Mouse (Mus musculus) intestine, embryonic 15.5 days (tissue): ENCODE data around the gene Zfp981. TPM values are rescaled to one million over a fixed set of nuclear protein-coding genes. Genes with fewer than 3 reads are reported as not detected.
A peak's percentile ranks its signal among the peaks of the same experiment; 100 is the strongest.
"Not testable (repeated sequence)": the region's sequence is repeated elsewhere in the genome, so short reads cannot be mapped to it uniquely, and the experiment has no call there.

Experiments
- ATAC-seq: fragments of 200-750 bp; cut with Nextera tagmentation; 2 replicates; pipeline ENCODE4 v1.8.0; 2017; ENCODE audit warnings: moderate TSS enrichment, moderate library complexity
- H3K27ac ChIP-seq: fragments of 300-500 bp; sonication (generic); 2 replicates; pipeline ENCODE4 v1.5.1; 2015; ENCODE audit warnings: mild to moderate bottlenecking, inconsistent platforms
- H3K27me3 ChIP-seq: fragments of 300-500 bp; sonication (generic); replicated peaks from 2 replicates; pipeline ENCODE4 v1.6.1; 2015; ENCODE audit warnings: inconsistent platforms
- H3K36me3 ChIP-seq: fragments of 300-500 bp; sonication (generic); 2 replicates; pipeline ENCODE4 v1.6.1; 2015; ENCODE audit warnings: inconsistent platforms
- H3K4me1 ChIP-seq: fragments of 300-500 bp; sonication (generic); replicated peaks from 2 replicates; pipeline ENCODE4 v1.6.1; 2015; ENCODE audit warnings: inconsistent platforms
- H3K4me2 ChIP-seq: fragments of 300-500 bp; sonication (generic); replicated peaks from 2 replicates; pipeline ENCODE4 v1.6.1; 2015; ENCODE audit warnings: mild to moderate bottlenecking, inconsistent platforms
- H3K4me3 ChIP-seq: fragments of 300-500 bp; sonication (generic); replicated peaks from 2 replicates; pipeline ENCODE4 v1.5.1; 2015; ENCODE audit warnings: inconsistent platforms
- H3K9ac ChIP-seq: fragments of 300-500 bp; sonication (generic); 2 replicates; pipeline ENCODE4 v1.6.1; 2015; ENCODE audit warnings: inconsistent platforms
- H3K9me3 ChIP-seq: fragments of 300-500 bp; sonication (generic); 2 replicates; pipeline ENCODE4 v1.6.1; 2016; ENCODE audit warnings: inconsistent platforms
- WGBS: fragments of 180-500 bp; shearing (Covaris S2); methylation state at CpG from one replicate; pipeline ENCODE4 v1.1.7; 2015; 5-methylcytosine and 5-hydroxymethylcytosine counted together
- polyA plus RNA-seq: library from polyadenylated mRNA; unstranded; fragments of >200 nt; fragmentation: Nextera tagmentation; extraction: Ambion mirVana; gene quantifications from 2 replicates; pipeline ENCODE4 v1.2.1, GENCODE M21; 2015

Zfp981 gene
- polyA plus RNA-seq, 1 experiment from 2014 or later: not detected

DNA sequence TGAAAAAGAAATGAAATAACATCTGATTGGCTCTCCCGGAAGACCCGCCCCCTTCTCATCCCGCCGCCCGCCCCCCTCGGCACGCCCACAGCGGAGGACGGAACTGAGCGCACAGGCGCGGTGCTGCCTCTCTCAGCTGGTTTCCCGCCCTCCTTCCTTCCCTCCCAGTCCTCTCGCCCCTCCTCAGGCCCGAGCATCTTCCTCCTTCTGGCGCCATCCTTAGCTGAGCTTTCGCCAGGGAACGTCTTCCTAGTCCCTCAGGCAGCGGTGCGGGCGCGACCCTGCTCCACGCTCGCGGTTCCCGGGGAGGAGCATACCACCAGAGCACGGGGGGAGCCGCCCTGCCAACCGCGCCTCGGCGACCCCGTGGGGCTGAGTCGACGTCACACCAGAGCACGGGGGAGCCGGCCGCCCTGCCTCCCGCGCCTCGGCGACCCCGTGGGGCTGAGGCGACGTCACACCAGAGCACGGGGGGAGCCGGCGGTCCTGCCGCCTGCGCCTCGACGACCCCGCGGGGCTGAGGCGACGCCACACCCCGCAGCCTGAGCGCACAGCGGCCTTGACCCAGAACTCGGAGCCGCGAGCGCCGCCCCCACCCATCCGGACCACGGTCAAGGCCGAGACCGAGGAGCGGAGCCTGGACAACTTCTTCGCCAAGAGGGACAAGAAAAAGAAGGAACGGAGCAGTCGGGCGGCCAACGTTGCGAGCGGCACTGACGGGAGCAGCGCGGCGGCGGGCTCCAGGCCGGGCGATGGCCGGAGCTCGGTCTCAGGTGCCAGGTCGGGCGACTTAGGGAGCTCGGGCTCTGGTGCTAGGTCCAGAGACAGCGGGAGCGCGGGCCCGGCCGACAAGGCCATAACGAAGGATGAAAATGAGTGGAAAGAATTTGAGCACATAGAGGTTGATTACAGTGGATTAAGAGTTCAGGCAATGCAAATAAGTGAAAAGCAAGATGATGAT lies 26.8 kb upstream of the Zfp981 start:
- 55% methylated on average over 77 of the region's 94 CpGs for WGBS
- H3K27ac ChIP-seq, H3K9ac ChIP-seq, H3K27me3 ChIP-seq, H3K9me3 ChIP-seq, H3K4me3 ChIP-seq, H3K4me2 ChIP-seq, H3K4me1 ChIP-seq, H3K36me3 ChIP-seq: not testable (repeated sequence)
- peak; percentile 81 for ATAC-seq

DNA sequence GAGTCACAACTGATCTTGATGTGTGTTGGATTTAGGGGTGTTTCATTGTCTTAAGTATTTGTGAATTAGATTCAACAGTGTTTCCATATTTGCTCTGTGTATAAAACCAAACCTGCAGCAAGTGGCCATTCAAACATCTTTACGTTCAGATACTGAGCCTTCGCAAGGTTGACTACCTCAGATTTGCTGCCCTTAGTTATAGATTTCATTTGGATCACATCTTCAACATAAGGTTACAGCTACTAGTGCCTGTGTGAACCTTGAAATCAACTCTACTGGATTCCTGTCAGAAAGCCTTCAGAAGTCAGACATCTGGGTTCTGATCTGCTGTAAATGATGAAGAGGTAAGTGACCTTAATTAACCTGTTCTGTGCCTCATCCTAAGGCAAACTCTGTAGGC lies 25.6 kb upstream of the Zfp981 start:
- H3K27ac ChIP-seq, H3K36me3 ChIP-seq, H3K9ac ChIP-seq, H3K9me3 ChIP-seq, H3K4me3 ChIP-seq, H3K4me1 ChIP-seq, H3K27me3 ChIP-seq, ATAC-seq, H3K4me2 ChIP-seq: not testable (repeated sequence)
- WGBS: 94% methylated on average over 2 of the region's 2 CpGs

DNA sequence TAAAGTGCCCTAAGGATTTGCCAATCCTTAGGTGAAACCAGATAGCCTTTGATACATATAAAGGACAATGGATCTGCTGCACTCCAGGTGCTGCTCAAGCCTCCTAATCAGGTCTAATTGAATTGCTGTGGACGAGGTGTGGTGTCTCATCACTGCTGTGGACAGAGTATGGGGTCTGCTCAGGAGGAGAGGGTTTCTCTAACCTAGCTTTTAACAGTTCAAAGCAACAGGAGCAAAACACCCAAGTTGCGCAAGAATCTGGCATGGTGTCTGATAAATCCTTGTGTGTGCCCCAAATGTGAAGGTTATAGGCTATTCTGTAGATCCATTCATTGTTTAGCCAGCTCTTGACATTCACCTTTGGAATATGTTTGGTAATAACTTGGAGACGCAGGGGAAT lies 24.9 kb upstream of the Zfp981 start:
- not testable (repeated sequence) for H3K9me3 ChIP-seq, H3K4me1 ChIP-seq, ATAC-seq, H3K4me2 ChIP-seq, H3K9ac ChIP-seq, H3K4me3 ChIP-seq, H3K27ac ChIP-seq, H3K36me3 ChIP-seq, H3K27me3 ChIP-seq
- WGBS: 79% methylated on average over 3 of the region's 3 CpGs

DNA sequence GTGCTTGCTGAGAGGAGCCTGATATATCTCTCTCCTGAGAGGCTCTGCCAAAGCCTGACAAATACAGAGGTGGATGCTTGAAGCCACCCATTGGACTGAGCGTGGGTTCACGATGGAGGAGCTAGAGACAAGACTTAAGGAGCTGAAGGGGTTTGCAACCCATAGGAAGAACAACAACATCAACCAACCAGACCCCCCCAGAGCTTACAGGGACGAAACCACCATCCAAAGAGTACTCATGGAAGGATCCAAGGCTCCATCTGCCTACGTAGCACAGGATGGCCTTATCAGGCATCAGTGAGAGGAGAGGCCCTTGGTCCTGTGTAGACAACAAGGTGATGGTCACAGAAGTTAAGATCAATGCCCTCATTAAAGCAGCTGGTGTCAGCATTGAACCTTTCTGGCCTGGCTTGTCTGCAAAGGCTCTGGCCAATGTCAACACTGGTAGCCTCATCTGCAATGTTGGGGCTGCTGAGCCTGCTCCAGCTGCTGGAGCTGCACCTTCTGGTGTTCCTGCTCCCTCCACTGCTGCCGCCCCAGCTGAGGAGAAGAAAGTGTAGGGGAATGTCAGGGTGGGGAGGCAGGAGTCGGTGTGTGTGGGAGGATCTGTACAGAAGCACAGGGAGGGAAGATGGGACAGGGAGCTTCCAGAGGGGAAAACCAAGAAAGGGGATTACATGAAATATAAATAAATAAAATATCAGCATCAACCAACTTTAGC lies 21.3 kb upstream of the Zfp981 start:
- H3K36me3 ChIP-seq, H3K4me3 ChIP-seq, H3K9ac ChIP-seq, H3K4me1 ChIP-seq, H3K4me2 ChIP-seq, H3K27ac ChIP-seq, H3K27me3 ChIP-seq: not testable (repeated sequence)
- ATAC-seq: peak; percentile 50; the same call in 1 of the 2 replicates
- WGBS: 70% methylated on average over 6 of the region's 6 CpGs
- H3K9me3 ChIP-seq: peaks cover 26% of the 10 kb centered on the region

DNA sequence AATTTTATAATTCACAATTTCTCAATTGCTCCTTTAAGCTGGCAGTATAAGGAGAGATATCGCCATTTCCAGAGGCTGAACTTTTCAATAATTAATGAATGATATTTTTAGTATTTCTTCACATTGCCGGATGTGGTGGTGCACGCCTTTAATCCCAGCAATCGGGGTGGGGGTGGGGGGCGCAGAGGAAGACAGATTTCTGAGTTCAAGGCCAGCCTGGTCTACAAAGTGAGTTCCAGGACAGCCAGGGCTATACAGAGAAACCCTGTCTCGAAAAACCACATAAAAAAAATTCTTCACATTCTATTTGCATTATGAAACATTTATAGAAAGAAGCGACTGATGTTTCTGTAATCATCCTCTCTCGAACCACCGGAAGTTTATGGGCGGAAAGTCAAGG lies 19.3 kb upstream of the Zfp981 start:
- H3K27ac ChIP-seq, H3K4me2 ChIP-seq, H3K4me3 ChIP-seq, ATAC-seq, H3K9ac ChIP-seq, H3K4me1 ChIP-seq, H3K27me3 ChIP-seq, H3K36me3 ChIP-seq: not testable (repeated sequence)
- H3K9me3 ChIP-seq: peaks cover 34% of the 10 kb centered on the region
- 85% methylated on average over 10 of the region's 10 CpGs for WGBS

DNA sequence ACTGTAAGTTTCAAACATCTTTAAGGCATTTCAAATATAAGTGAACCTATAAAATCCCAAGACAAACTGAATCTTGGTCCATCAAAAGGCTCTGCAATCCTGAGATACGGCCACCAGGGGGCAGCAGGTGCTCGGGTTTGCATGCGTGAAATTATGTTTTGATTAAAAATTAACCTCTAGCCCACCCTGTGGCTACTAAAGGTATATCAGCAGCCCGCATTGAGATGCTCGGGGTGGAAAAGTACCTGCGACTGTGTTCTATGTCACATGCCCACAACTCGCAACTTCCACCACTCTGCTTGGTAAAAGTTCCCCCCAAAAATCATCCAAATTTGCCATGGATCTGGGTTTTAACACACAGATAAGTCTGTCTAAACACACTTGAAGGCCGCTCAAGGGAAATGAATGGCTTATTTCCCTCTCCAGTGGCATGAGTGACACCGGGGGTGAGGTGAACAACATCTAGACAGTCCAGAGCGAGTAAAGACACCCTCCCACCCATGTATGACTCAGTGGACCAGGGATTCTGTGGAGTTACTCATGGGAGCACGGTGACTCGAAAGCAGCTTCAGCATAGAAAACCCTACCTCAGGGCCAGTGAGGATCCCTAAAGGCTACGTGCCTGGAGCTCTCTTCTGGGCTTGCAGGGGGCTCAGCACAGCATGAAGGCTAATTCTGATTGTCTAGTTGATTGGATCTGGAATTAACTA lies 18.1 kb upstream of the Zfp981 start:
- not testable (repeated sequence) for H3K36me3 ChIP-seq, H3K4me1 ChIP-seq, H3K4me3 ChIP-seq, H3K9ac ChIP-seq, H3K4me2 ChIP-seq, H3K27me3 ChIP-seq, H3K27ac ChIP-seq
- ATAC-seq: peak; percentile 38
- 71% methylated on average over 13 of the region's 13 CpGs for WGBS
- peaks cover 34% of the 10 kb centered on the region for H3K9me3 ChIP-seq

DNA sequence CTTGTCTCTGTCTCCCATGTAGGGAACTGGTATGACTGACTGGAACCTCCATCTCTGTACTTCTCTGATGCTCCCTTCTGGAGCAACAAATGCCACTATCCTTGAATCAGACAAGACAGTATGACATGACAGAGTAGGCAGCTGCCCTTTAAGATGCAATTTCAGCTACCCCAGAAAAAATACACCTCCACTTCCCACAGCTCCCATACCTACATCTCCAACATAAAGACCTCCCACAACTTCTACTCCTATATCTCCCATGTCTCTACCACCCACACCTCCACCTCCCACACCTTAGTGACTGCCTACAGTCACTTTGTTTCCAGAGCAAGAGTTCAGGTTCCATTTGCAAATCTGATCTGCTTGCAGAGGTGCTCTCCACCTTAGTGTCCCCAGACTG lies 17.2 kb upstream of the Zfp981 start:
- not testable (repeated sequence) for H3K4me3 ChIP-seq, H3K36me3 ChIP-seq, H3K9ac ChIP-seq, H3K4me1 ChIP-seq, ATAC-seq, H3K4me2 ChIP-seq, H3K27me3 ChIP-seq, H3K27ac ChIP-seq
- peaks cover 38% of the 10 kb centered on the region for H3K9me3 ChIP-seq

DNA sequence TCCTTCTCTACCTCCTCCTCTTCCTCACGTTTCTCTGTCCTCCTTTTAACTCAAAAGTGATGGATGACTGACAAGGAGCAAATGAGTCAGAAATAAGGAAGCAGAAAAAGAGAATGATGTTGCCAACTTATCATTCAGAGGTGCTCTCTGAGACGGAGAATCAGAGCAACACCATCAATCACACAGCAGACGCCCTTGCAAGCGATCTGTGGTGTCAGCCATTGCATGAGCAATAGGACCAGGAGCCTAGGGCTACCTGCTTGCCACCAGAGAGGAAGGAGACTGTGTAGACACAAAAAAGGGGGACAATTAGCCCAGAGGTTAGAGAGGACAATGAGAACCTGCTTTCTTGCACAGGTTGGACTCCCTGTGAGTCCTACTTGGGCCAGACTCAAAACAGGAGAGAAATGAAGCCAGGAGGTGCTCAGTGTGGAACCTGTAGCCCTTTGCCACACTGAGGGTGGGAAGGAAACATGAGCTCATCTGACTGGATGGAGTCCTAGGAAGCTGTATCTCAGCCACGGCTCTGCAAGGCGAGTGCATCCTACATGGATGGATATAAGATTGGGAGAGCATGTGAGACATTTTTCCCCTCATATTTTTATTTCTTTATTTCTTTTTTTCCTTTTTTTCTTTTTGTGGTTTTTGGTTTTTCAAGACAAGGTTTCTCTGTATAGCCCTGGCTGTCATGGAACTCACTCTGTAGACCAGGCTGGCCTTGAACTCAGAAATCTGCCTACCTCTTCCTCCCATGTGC lies 16.5 kb upstream of the Zfp981 start:
- H3K27ac ChIP-seq, ATAC-seq, H3K4me3 ChIP-seq, H3K4me1 ChIP-seq, H3K27me3 ChIP-seq, H3K9ac ChIP-seq, H3K4me2 ChIP-seq, H3K36me3 ChIP-seq: not testable (repeated sequence)
- H3K9me3 ChIP-seq: peaks cover 37% of the 10 kb centered on the region
- WGBS: 68% methylated on average over 6 of the region's 6 CpGs

DNA sequence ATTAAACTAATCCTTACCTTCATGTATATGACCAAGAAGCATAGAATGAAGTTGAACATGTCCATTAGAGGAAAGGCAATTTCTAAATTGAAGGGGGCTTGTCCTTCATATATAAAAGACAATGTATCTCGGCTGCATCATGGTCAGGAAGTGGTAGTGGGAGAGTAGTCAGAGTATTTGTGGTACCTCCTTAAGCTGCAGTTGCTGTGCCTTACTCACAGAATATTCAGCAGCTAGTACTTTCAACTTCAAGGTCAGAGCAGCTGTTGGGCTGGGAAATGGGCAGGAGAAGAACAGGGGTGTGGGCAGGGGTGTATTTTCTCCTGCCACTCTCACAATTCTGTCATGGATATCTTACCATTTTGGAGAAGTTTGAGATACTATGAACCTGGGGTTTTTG lies 15.1 kb upstream of the Zfp981 start:
- H3K4me2 ChIP-seq, H3K4me3 ChIP-seq, H3K9ac ChIP-seq, H3K27ac ChIP-seq, H3K27me3 ChIP-seq, H3K36me3 ChIP-seq, H3K4me1 ChIP-seq: not testable (repeated sequence)
- WGBS: 78% methylated on average over 1 of the region's 1 CpGs
- ATAC-seq: 0 out of 2 replicates have a peak, but pooled peaks have one; percentile 10
- peaks cover 32% of the 10 kb centered on the region for H3K9me3 ChIP-seq

DNA sequence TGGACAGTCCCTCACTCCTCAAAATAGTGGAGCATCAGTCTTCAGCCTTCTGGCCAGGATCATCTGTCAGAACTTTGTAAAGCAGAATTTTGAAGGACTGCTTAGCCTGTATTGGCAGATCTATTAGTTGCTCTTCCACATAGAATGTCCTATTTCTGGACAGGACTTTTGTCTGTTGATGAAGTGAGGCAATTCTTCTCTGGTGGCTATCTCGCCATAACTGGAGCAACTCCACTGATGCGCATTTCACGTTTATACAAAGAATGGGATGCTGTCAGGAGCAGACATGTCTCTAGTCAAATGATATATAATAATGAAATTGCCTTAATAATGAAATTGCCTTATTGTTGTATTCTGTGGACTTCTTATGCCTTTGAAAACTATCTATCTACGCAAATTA lies 12.6 kb upstream of the Zfp981 start:
- H3K36me3 ChIP-seq, H3K27me3 ChIP-seq, H3K9ac ChIP-seq, H3K27ac ChIP-seq, H3K4me1 ChIP-seq, H3K4me3 ChIP-seq, ATAC-seq, H3K4me2 ChIP-seq: not testable (repeated sequence)
- H3K9me3 ChIP-seq: peaks cover 30% of the 10 kb centered on the region
- WGBS: 74% methylated on average over 4 of the region's 4 CpGs

DNA sequence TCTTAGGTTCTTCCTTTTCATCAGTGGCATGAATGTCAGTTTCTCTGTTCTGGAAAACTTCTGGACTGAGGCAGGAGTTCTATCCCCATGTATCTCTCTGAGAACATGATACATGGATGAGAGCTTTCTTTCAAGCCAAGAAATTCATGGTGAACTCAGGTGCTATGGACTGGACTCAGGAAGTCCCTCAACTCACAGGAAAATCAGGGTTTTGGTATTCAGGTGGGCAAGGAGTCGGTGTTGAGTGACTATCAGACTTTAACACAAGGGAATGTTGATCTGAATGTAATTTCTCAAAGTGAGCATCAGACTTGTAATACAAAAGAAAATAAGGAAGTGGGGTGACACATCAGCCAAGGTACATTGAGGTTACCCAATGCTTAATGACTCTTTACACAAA lies 9.8 kb upstream of the Zfp981 start:
- not testable (repeated sequence) for H3K4me3 ChIP-seq, H3K36me3 ChIP-seq, H3K4me2 ChIP-seq, H3K27me3 ChIP-seq, H3K9ac ChIP-seq, H3K27ac ChIP-seq, H3K4me1 ChIP-seq
- H3K9me3 ChIP-seq: peaks cover 23% of the 10 kb centered on the region
- 0 out of 2 replicates have a peak, but pooled peaks have one; percentile 12 for ATAC-seq
- WGBS: 82% methylated on average over 1 of the region's 1 CpGs

DNA sequence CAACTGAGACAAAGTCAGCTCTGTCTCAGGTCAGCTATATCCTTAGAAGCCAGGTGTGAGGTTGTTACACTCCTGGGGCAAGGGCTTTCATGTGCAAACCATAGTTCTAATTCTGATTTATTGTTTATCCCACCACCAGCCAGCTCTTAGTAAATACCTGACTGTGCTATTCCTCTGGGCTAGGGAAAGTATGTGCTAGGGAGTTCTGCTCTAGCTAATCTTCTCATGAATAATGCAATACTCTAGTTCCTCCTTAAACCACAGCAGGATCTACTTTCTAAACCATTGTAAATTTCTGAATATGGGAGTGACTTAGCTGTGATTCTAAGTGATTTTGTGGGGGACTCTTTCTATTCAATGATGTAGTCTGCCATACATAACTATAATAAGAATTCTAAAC lies 9.4 kb upstream of the Zfp981 start:
- H3K9me3 ChIP-seq: peaks cover 23% of the 10 kb centered on the region
- no peak for ATAC-seq
- H3K36me3 ChIP-seq: no peaks in the 10 kb centered on the region
- no peak overlapping the region for H3K27ac ChIP-seq
- H3K9ac ChIP-seq: no peak overlapping the region
- no peaks in the 10 kb centered on the region for H3K27me3 ChIP-seq
- no peak overlapping the region for H3K4me2 ChIP-seq
- H3K4me3 ChIP-seq: no peak overlapping the region
- no peaks in the 10 kb centered on the region for H3K4me1 ChIP-seq
